Mouse (Mus musculus): ENCODE measurements around the gene Gm7358. TPM values are rescaled to one million over a fixed set of nuclear protein-coding genes. Genes with fewer than 3 reads are reported as not detected.
"Not testable (repeated sequence)": the region's sequence is repeated elsewhere in the genome, so short reads cannot be mapped to it uniquely, and the experiment has no call there.

Gm7358 gene
- not detected in 2 replicates for polyA plus RNA-seq (2016; fragmentation: Nextera tagmentation; extraction: Ambion mirVana)

GRCm38 (mm10) chr17:14059431-14059830 is at the start of gene Gm7358:
Gene Gm7358, minus strand, starts transcription at chr17:14059531.
- WGBS, result 67% methylated on average over 1 of the region's 2 CpGs
- H3K27ac ChIP-seq; H3K4me1 ChIP-seq; H3K9me3 ChIP-seq; H3K27me3 ChIP-seq (ENCODE audit: insufficient read depth, poor library complexity, severe bottlenecking); H3K36me3 ChIP-seq; H3K4me3 ChIP-seq; DNase-seq (ENCODE audit: low spot score): not testable (repeated sequence)

- H3K27me3 ChIP-seq (ENCODE audit: insufficient read depth, poor library complexity, severe bottlenecking); H3K36me3 ChIP-seq; H3K9me3 ChIP-seq; H3K27ac ChIP-seq; H3K4me3 ChIP-seq; H3K4me1 ChIP-seq: not testable (repeated sequence)
- DNase-seq (ENCODE audit: low spot score), result peak; percentile 73
- WGBS, result 23% methylated on average over 3 of the region's 3 CpGs
These were observed 43.7 kb upstream of the Gm7358 start for GRCm38 (mm10) chr17:14103018-14103417.

GRCm38 (mm10) chr17:14101446-14101980 is 42.2 kb upstream of the Gm7358 start:
- not testable (repeated sequence) for H3K4me1 ChIP-seq; H3K9me3 ChIP-seq; H3K36me3 ChIP-seq; H3K4me3 ChIP-seq; H3K27ac ChIP-seq; H3K27me3 ChIP-seq (ENCODE audit: insufficient read depth, poor library complexity, severe bottlenecking)
- DNase-seq (ENCODE audit: low spot score), result peak; percentile 52
- 13% methylated on average over 1 of the region's 1 CpGs for WGBS

DNA sequence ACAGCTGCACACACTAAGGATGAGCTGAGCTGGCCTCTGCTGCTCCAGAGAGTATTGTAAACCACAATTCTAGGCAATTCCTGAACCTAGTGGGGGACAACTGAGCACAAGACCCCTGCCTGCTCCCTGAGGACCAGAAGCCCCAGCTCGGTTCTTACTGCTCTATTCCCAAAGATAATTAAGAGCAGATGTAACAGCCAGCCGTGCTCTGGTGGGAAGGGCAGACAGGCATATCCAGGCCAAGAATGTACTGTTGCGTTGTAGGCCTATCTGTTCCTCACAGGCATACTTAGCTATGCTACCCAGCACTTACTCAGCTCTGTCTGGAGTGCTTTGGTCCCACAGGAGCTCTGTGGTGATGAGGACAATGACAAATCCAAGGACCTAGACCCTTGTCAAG is 40.6 kb upstream of the Gm7358 start:
- H3K4me3 ChIP-seq; H3K4me1 ChIP-seq; H3K36me3 ChIP-seq; H3K27ac ChIP-seq; DNase-seq (ENCODE audit: low spot score); H3K9me3 ChIP-seq; H3K27me3 ChIP-seq (ENCODE audit: insufficient read depth, poor library complexity, severe bottlenecking): not testable (repeated sequence)
- WGBS, result 40% methylated on average over 3 of the region's 3 CpGs

- H3K9me3 ChIP-seq; H3K4me1 ChIP-seq; H3K27ac ChIP-seq; H3K36me3 ChIP-seq; H3K27me3 ChIP-seq (ENCODE audit: insufficient read depth, poor library complexity, severe bottlenecking); H3K4me3 ChIP-seq: not testable (repeated sequence)
- DNase-seq (ENCODE audit: low spot score), result peak; percentile 61
- 15% methylated on average over 4 of the region's 7 CpGs for WGBS
These were observed 34.8 kb upstream of the Gm7358 start for GRCm38 (mm10) chr17:14094165-14094564.

GRCm38 (mm10) chr17:14086629-14087028 is 27.3 kb upstream of the Gm7358 start:
- not testable (repeated sequence) for H3K4me1 ChIP-seq; H3K27ac ChIP-seq; H3K27me3 ChIP-seq (ENCODE audit: insufficient read depth, poor library complexity, severe bottlenecking); H3K36me3 ChIP-seq; DNase-seq (ENCODE audit: low spot score); H3K9me3 ChIP-seq; H3K4me3 ChIP-seq
- 16% methylated on average over 1 of the region's 1 CpGs for WGBS

DNA sequence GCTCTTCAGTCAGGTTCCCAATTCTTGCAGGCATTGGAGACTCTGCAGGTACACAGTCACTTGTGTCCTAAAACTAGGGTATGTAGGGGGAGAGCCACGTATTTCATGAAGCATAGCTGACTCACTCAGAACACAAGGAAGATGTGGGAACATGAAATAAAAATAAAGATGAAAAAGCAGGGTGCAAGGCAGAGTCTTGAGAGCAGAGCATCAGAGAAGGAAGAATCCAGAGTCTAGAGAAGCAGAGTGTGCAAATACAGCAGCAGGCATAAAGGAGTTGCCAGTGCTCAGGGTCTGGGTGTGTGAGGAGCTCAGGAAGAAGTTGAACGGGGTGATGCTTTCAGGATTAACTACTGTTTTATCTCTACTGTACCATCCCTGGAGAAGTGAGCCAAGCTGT is 17.5 kb downstream of the Gm7358 start:
- not testable (repeated sequence) for H3K27ac ChIP-seq; H3K9me3 ChIP-seq; DNase-seq (ENCODE audit: low spot score); H3K4me3 ChIP-seq; H3K27me3 ChIP-seq (ENCODE audit: insufficient read depth, poor library complexity, severe bottlenecking); H3K4me1 ChIP-seq; H3K36me3 ChIP-seq
- 53% methylated on average over 1 of the region's 2 CpGs for WGBS

DNA sequence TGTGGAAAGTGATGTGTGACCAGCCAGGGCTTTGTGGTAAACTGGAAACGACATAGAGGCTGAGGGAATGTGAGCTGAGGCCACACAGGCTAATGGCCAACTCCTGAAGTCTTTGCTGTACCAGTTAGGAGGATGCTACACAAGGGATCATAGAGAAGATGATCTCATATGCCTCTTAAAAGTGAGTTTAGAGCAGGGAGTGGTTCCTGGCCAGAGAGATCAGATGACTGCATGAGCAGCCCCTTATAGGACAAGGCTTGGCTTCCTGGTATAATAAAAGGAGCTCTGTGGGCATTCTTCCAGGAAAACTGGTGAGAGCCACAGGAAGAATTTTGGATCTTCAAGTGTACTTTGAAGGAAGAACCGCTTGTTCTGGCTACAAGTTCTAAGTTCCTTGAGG is 22.3 kb downstream of the Gm7358 start:
- not testable (repeated sequence) for DNase-seq (ENCODE audit: low spot score)

GRCm38 (mm10) chr17:14036113-14036512 is 23.2 kb downstream of the Gm7358 start:
- H3K4me1 ChIP-seq; H3K36me3 ChIP-seq; H3K4me3 ChIP-seq; H3K27ac ChIP-seq; H3K27me3 ChIP-seq (ENCODE audit: insufficient read depth, poor library complexity, severe bottlenecking); H3K9me3 ChIP-seq; DNase-seq (ENCODE audit: low spot score): not testable (repeated sequence)
- WGBS, result 89% methylated on average over 4 of the region's 4 CpGs

More for the DNA sequence above, 22.3 kb downstream of the Gm7358 start:
- H3K36me3 ChIP-seq; H3K4me3 ChIP-seq; H3K27ac ChIP-seq; H3K27me3 ChIP-seq (ENCODE audit: insufficient read depth, poor library complexity, severe bottlenecking); H3K9me3 ChIP-seq; H3K4me1 ChIP-seq: not testable (repeated sequence)
- WGBS, result 69% methylated on average over 1 of the region's 2 CpGs

Other genes with a start within 250 kb of the Gm7358 start
- not detected in 2 replicates for gene Gm7168, start 111.2 kb downstream of the Gm7358 start, polyA plus RNA-seq (2016; fragmentation: Nextera tagmentation; extraction: Ambion mirVana)
- not detected in 2 replicates for gene Gm7356, start 55.8 kb downstream of the Gm7358 start, polyA plus RNA-seq (2016; fragmentation: Nextera tagmentation; extraction: Ambion mirVana)
- 0.59 and 1.4 TPM in 2 replicates for gene Dact2, start 144.8 kb upstream of the Gm7358 start, polyA plus RNA-seq (2016; fragmentation: Nextera tagmentation; extraction: Ambion mirVana)
- 9.6 and 31.5 TPM in 2 replicates for gene Smoc2, start 220.0 kb upstream of the Gm7358 start, polyA plus RNA-seq (2016; fragmentation: Nextera tagmentation; extraction: Ambion mirVana)